Mouse (Mus musculus) stomach, postnatal 0 days (tissue): ENCODE results near the gene Daw1. TPM values are rescaled to one million over a fixed set of nuclear protein-coding genes. Genes with fewer than 3 reads are reported as not detected.
A peak's percentile ranks its signal among the peaks of the same experiment; 100 is the strongest.

Source experiments
- ATAC-seq: fragments of 200-750 bp; cut with Nextera tagmentation; 2 replicates; pipeline ENCODE4 v1.8.0; 2017; ENCODE audit not compliant: low FRiP score, low TSS enrichment
- DNase-seq: peaks from one replicate; pipeline ENCODE4 v3.0.0-alpha.2; 2016; ENCODE audit warnings: low spot score
- H3K27ac ChIP-seq: fragments of 300-500 bp; sonication (generic); replicated peaks from 2 replicates; pipeline ENCODE4 v1.5.1; 2014; ENCODE audit warnings: mild to moderate bottlenecking, control low read depth
- H3K27me3 ChIP-seq: fragments of 300-500 bp; sonication (generic); 2 replicates; pipeline ENCODE4 v1.6.1; 2014; ENCODE audit warnings: low read length; ENCODE audit not compliant: control insufficient read depth, insufficient read depth
- H3K36me3 ChIP-seq: fragments of 300-500 bp; sonication (generic); 2 replicates; pipeline ENCODE4 v1.6.1; 2014; ENCODE audit warnings: low read length, mixed read lengths; ENCODE audit not compliant: control insufficient read depth, insufficient read depth
- H3K4me1 ChIP-seq: fragments of 300-500 bp; sonication (generic); replicated peaks from 2 replicates; pipeline ENCODE4 v1.6.1; 2014; ENCODE audit warnings: antibody characterized with exemption; ENCODE audit not compliant: control insufficient read depth, insufficient read depth
- H3K4me2 ChIP-seq: fragments of 300-500 bp; sonication (generic); replicated peaks from 2 replicates; pipeline ENCODE4 v1.6.1; 2014; ENCODE audit warnings: low read depth, mild to moderate bottlenecking, control low read depth, moderate library complexity
- H3K4me3 ChIP-seq: fragments of 300-500 bp; sonication (generic); 2 replicates; pipeline ENCODE4 v1.5.1; 2014; ENCODE audit warnings: low read depth, low read length, control low read depth
- H3K9ac ChIP-seq: fragments of 300-500 bp; sonication (generic); 2 replicates; pipeline ENCODE4 v1.6.1; 2014; ENCODE audit warnings: mild to moderate bottlenecking, low read length, control low read depth, mixed read lengths
- H3K9me3 ChIP-seq: fragments of 300-500 bp; sonication (generic); 2 replicates; pipeline ENCODE4 v1.6.1; 2016; ENCODE audit warnings: low read length; ENCODE audit not compliant: control insufficient read depth
- CTCF ChIP-seq: IDR thresholded peaks from 2 replicates; pipeline ENCODE4 v1.5.1; 2016; ENCODE audit warnings: antibody characterized with exemption, low read depth, mild to moderate bottlenecking, moderate library complexity
- EP300 ChIP-seq: optimal IDR thresholded peaks from 2 replicates; pipeline ENCODE3; 2016; ENCODE audit warnings: antibody characterized with exemption
- WGBS: fragments of 180-500 bp; shearing (Covaris S2); extraction: QIAGEN DNeasy Blood & Tissue Kit; methylation state at CpG from one replicate; pipeline ENCODE4 v1.1.7; 2014; 5-methylcytosine and 5-hydroxymethylcytosine counted together
- polyA plus RNA-seq: library from polyadenylated mRNA; unstranded; fragments of >200 nt; fragmentation: Nextera tagmentation; extraction: Ambion mirVana; gene quantifications from 2 replicates; pipeline ENCODE4 v1.2.1, GENCODE M21; 2015

The Daw1 gene
- polyA plus RNA-seq, 1 experiment from 2014 or later: 0.18 TPM

- no peaks in the 10 kb centered on the region for H3K27me3 ChIP-seq
- no peaks in the 10 kb centered on the region for H3K4me1 ChIP-seq
- peak; percentile 82 for TF ChIP-seq CTCF
- no peak for TF ChIP-seq EP300
- H3K36me3 ChIP-seq: no peaks in the 10 kb centered on the region
- peak; percentile 70 for DNase-seq
- H3K4me3 ChIP-seq: no peak overlapping the region
- 60% methylated on average over 2 of the region's 2 CpGs for WGBS
- no peaks in the 10 kb centered on the region for H3K9me3 ChIP-seq
- H3K27ac ChIP-seq: no peak overlapping the region
- H3K4me2 ChIP-seq: no peak overlapping the region
- 0 out of 2 replicates have a peak, but pooled peaks have one; percentile 35 for ATAC-seq
- H3K9ac ChIP-seq: no peak overlapping the region
Observed at GRCm38 (mm10) chr1:83187154-83187553, 27.6 kb downstream of the Daw1 start.

GRCm38 (mm10) chr1:83209981-83210380 is 50.4 kb downstream of the Daw1 start:
- H3K4me1 ChIP-seq: no peaks in the 10 kb centered on the region
- TF ChIP-seq CTCF (no peak), EP300 (no peak)
- H3K9me3 ChIP-seq: no peaks in the 10 kb centered on the region
- H3K36me3 ChIP-seq: no peaks in the 10 kb centered on the region
- no peak for DNase-seq
- no peaks in the 10 kb centered on the region for H3K27me3 ChIP-seq
- ATAC-seq: no peak
- H3K4me3 ChIP-seq: no peak overlapping the region
- no peak overlapping the region for H3K9ac ChIP-seq
- 67% methylated on average over 1 of the region's 1 CpGs for WGBS
- no peak overlapping the region for H3K27ac ChIP-seq
- no peak overlapping the region for H3K4me2 ChIP-seq

- Histone ChIP-seq H3K4me1 (no peaks in the 10 kb centered on the region), H3K27me3 (no peaks in the 10 kb centered on the region), H3K4me3 (no peak overlapping the region), H3K4me2 (no peak overlapping the region), H3K9ac (no peak overlapping the region), H3K27ac (no peak overlapping the region), H3K9me3 (no peaks in the 10 kb centered on the region), H3K36me3 (no peaks in the 10 kb centered on the region)
- ATAC-seq: no peak
- no peak for TF ChIP-seq EP300
- TF ChIP-seq CTCF: peak; percentile 66
- WGBS: 34% methylated on average over 1 of the region's 1 CpGs
- no peak for DNase-seq
Observed at GRCm38 (mm10) chr1:83218260-83218659, 58.7 kb downstream of the Daw1 start.

- DNase-seq (no peak), ATAC-seq (no peak)
- H3K27ac ChIP-seq: no peak overlapping the region
- TF ChIP-seq CTCF: peak; percentile 58
- TF ChIP-seq EP300: no peak
- H3K4me2 ChIP-seq: no peak overlapping the region
- H3K36me3 ChIP-seq: no peaks in the 10 kb centered on the region
- 69% methylated on average over 1 of the region's 1 CpGs for WGBS
- H3K4me1 ChIP-seq: no peaks in the 10 kb centered on the region
- H3K9ac ChIP-seq: no peak overlapping the region
- no peak overlapping the region for H3K4me3 ChIP-seq
- H3K27me3 ChIP-seq: no peaks in the 10 kb centered on the region
- no peaks in the 10 kb centered on the region for H3K9me3 ChIP-seq
Observed at GRCm38 (mm10) chr1:83223072-83223471, 63.5 kb downstream of the Daw1 start.

GRCm38 (mm10) chr1:83224423-83224960 is 64.9 kb downstream of the Daw1 start:
- Histone ChIP-seq H3K27me3 (no peaks in the 10 kb centered on the region), H3K4me1 (no peaks in the 10 kb centered on the region), H3K36me3 (no peaks in the 10 kb centered on the region), H3K4me3 (no peak overlapping the region), H3K9ac (no peak overlapping the region), H3K27ac (no peak overlapping the region), H3K4me2 (no peak overlapping the region), H3K9me3 (no peaks in the 10 kb centered on the region)
- no peak for ATAC-seq
- TF ChIP-seq CTCF: no peak
- TF ChIP-seq EP300: no peak
- DNase-seq: no peak

GRCm38 (mm10) chr1:83227946-83228345 is 68.4 kb downstream of the Daw1 start:
- no peak for TF ChIP-seq EP300
- TF ChIP-seq CTCF: no peak

More at GRCm38 (mm10) chr1:83227946-83228345, 68.4 kb downstream of the Daw1 start:
- Histone ChIP-seq H3K9me3 (no peaks in the 10 kb centered on the region), H3K4me3 (no peak overlapping the region), H3K27ac (no peak overlapping the region), H3K4me1 (no peaks in the 10 kb centered on the region), H3K36me3 (no peaks in the 10 kb centered on the region), H3K9ac (no peak overlapping the region), H3K4me2 (no peak overlapping the region), H3K27me3 (no peaks in the 10 kb centered on the region)
- no peak for DNase-seq
- 69% methylated on average over 3 of the region's 3 CpGs for WGBS
- ATAC-seq: no peak
